Mouse (Mus musculus) spleen, postnatal 4 days (tissue): ENCODE measurements around the gene Ampd3.

ENCODE experiments used
- DNase-seq, 2 experiments: peaks; one replicate each; pipeline ENCODE4 v3.0.0; 2022; ENCODE audit warnings: low spot score in 2 of 2

Gene Ampd3

GRCm38 (mm10) chr7:110797722-110798409, 29.9 kb downstream of the Ampd3 start:
- no peak for DNase-seq

GRCm38 (mm10) chr7:110801028-110801427, 33.0 kb downstream of the Ampd3 start:
- DNase-seq: peak; percentile 81 to 93

GRCm38 (mm10) chr7:110803131-110803530, 35.1 kb downstream of the Ampd3 start:
- DNase-seq: no peak

GRCm38 (mm10) chr7:110804266-110804665, 36.3 kb downstream of the Ampd3 start:
- DNase-seq: no peak

- no peak for DNase-seq
Observed at GRCm38 (mm10) chr7:110807460-110808030, 39.5 kb downstream of the Ampd3 start.

GRCm38 (mm10) chr7:110808962-110809361, 41.0 kb downstream of the Ampd3 start:
- DNase-seq: no peak

- peak in 1 of 2 experiments; percentile 56 for DNase-seq
Observed at GRCm38 (mm10) chr7:110809585-110810557, 41.9 kb downstream of the Ampd3 start.

- DNase-seq: no peak
Observed at GRCm38 (mm10) chr7:110810995-110811394, 43.0 kb downstream of the Ampd3 start.

GRCm38 (mm10) chr7:110811529-110811928, 43.5 kb downstream of the Ampd3 start:
- no peak for DNase-seq

- DNase-seq: no peak
Observed at GRCm38 (mm10) chr7:110813983-110814382, 46.0 kb downstream of the Ampd3 start.

- DNase-seq: peak; percentile 53 to 73
Observed at GRCm38 (mm10) chr7:110816037-110816436, 48.0 kb downstream of the Ampd3 start.

GRCm38 (mm10) chr7:110818206-110818605, 50.2 kb downstream of the Ampd3 start:
- peak in 1 of 2 experiments; percentile 57 for DNase-seq

- no peak for DNase-seq
Observed at GRCm38 (mm10) chr7:110818787-110819350, 50.9 kb downstream of the Ampd3 start.

- no peak for DNase-seq
Observed at GRCm38 (mm10) chr7:110821068-110821467, 53.1 kb downstream of the Ampd3 start.

- DNase-seq: no peak
Observed at GRCm38 (mm10) chr7:110821653-110822052, 53.6 kb downstream of the Ampd3 start.

- no peak for DNase-seq
Observed at GRCm38 (mm10) chr7:110822055-110822454, 54.0 kb downstream of the Ampd3 start.

GRCm38 (mm10) chr7:110823076-110823475, 55.1 kb downstream of the Ampd3 start:
- no peak for DNase-seq

GRCm38 (mm10) chr7:110823593-110823992, 55.6 kb downstream of the Ampd3 start:
- no peak for DNase-seq

- DNase-seq: no peak
Observed at GRCm38 (mm10) chr7:110823995-110824953, 56.3 kb downstream of the Ampd3 start.

- DNase-seq: no peak
Observed at GRCm38 (mm10) chr7:110833024-110833423, 65.0 kb downstream of the Ampd3 start.

- DNase-seq: no peak
Observed at GRCm38 (mm10) chr7:110834018-110834417, 66.0 kb downstream of the Ampd3 start.
